Mouse (Mus musculus) limb, embryonic 13.5 days (tissue): Measurements from ENCODE around the gene Safb2. TPM values are rescaled to one million over a fixed set of nuclear protein-coding genes. Genes with fewer than 3 reads are reported as not detected.

ENCODE experiments used
- ATAC-seq: fragments of 200-750 bp; cut with Nextera tagmentation; 2 replicates; pipeline ENCODE4 v1.8.0; 2017; ENCODE audit warnings: low read depth, moderate number of reproducible peaks, moderate TSS enrichment; ENCODE audit not compliant: low FRiP score
- H3K27ac ChIP-seq: fragments of 300-500 bp; sonication (generic); 2 replicates; pipeline ENCODE4 v1.5.1; 2015; ENCODE audit warnings: inconsistent platforms, mild to moderate bottlenecking, moderate library complexity
- H3K27me3 ChIP-seq: fragments of 300-500 bp; sonication (generic); 2 replicates; pipeline ENCODE4 v1.6.1; 2015; ENCODE audit warnings: mild to moderate bottlenecking, inconsistent platforms
- H3K36me3 ChIP-seq: fragments of 300-500 bp; sonication (generic); 2 replicates; pipeline ENCODE4 v1.6.1; 2015; ENCODE audit warnings: inconsistent platforms, mild to moderate bottlenecking, moderate library complexity
- H3K4me1 ChIP-seq: fragments of 300-500 bp; sonication (generic); 2 replicates; pipeline ENCODE4 v1.6.1; 2015; ENCODE audit warnings: inconsistent platforms
- H3K4me2 ChIP-seq: fragments of 300-500 bp; sonication (generic); replicated peaks from 2 replicates; pipeline ENCODE4 v1.6.1; 2015; ENCODE audit warnings: inconsistent platforms, mild to moderate bottlenecking, moderate library complexity
- H3K4me3 ChIP-seq: fragments of 300-500 bp; sonication (generic); 2 replicates; pipeline ENCODE4 v1.5.1; 2015; ENCODE audit warnings: moderate library complexity, mild to moderate bottlenecking, inconsistent platforms
- H3K9ac ChIP-seq: fragments of 300-500 bp; sonication (generic); 2 replicates; pipeline ENCODE4 v1.6.1; 2015; ENCODE audit warnings: mild to moderate bottlenecking, inconsistent platforms
- H3K9me3 ChIP-seq: fragments of 300-500 bp; sonication (generic); 2 replicates; pipeline ENCODE4 v1.6.1; 2016; ENCODE audit warnings: inconsistent platforms
- WGBS: fragments of 180-500 bp; shearing (Covaris S2); methylation state at CpG from one replicate; pipeline ENCODE4 v1.1.7; 2015; 5-methylcytosine and 5-hydroxymethylcytosine counted together
- polyA plus RNA-seq: library from polyadenylated mRNA; unstranded; fragments of >200 nt; fragmentation: Nextera tagmentation; extraction: Ambion mirVana; gene quantifications from 2 replicates; pipeline ENCODE4 v1.2.1, GENCODE M21; 2015

Gene Safb2
- polyA plus RNA-seq, 1 experiment from 2014 or later = 91.4 TPM

DNA sequence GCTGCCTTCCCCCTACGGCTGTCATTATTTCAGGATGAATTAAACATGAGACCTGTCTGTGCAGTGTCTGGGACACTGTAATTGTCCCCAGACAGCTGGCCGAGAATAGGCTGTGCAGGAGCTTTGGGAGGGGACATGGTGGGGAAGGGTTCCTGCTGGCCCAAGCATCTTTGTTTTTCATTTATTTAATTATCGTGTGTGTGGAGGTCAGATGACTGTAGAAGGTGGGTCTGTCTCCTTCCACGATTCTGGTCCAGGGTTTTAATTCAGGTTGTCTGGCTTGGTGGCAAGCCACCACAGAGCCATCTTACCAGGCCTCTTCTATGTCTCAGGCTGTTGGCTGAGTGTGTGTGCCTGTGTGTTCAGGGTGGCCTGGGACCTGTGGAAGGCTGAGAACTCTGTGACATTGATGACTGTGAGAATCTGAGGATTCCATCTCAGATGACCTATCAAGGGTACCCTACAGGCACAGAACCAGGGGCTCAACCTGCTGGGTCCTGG, 35.7 kb downstream of the Safb2 start:
- no peak overlapping the region for H3K27ac ChIP-seq
- H3K4me1 ChIP-seq = no peaks in the 10 kb centered on the region
- H3K9me3 ChIP-seq = no peaks in the 10 kb centered on the region
- H3K27me3 ChIP-seq = no peaks in the 10 kb centered on the region
- 38% methylated on average over 4 of the region's 4 CpGs for WGBS
- H3K4me3 ChIP-seq = no peak overlapping the region
- ATAC-seq = no peak
- H3K36me3 ChIP-seq = no peaks in the 10 kb centered on the region
- H3K4me2 ChIP-seq = no peak overlapping the region
- H3K9ac ChIP-seq = no peak overlapping the region

DNA sequence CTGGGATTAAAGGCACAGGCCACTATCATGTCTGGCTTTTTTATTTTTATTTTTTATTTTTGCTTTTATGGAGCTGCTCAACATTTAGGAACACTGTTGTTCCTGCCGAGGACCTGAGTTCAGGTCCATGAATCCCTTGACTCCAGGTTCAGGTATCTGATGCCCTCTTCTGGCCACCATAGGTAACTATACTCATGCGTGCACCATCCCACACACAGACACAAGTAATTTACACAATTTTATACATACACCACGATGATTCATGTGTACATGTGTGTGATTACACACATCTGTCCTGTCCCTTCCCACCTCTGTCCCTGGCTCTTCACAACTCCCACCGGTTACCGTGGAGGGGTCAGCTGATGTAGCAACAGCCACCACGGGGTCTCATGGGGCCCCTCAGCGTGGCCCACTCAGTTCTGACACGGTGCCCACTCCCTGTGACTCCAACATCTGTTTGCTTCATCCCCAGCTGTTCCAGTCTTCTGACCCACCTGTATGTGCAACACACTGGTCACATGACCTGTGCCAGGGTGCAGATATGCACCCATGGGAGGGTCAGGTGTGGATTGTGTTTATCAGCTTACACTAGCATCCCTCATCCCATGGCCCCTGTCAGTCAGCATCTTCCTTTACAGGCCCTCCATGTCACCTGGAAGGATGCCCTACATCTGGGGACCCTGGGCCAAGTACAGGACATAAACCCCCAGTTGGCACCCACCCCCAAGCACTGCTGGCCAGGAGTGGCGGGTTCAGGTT, 36.4 kb downstream of the Safb2 start:
- no peaks in the 10 kb centered on the region for H3K36me3 ChIP-seq
- no peaks in the 10 kb centered on the region for H3K4me1 ChIP-seq
- H3K27ac ChIP-seq = no peak overlapping the region
- no peak overlapping the region for H3K9ac ChIP-seq
- H3K27me3 ChIP-seq = no peaks in the 10 kb centered on the region
- H3K4me2 ChIP-seq = no peak overlapping the region
- no peak for ATAC-seq
- WGBS = 68% methylated on average over 9 of the region's 9 CpGs
- H3K4me3 ChIP-seq = no peak overlapping the region
- H3K9me3 ChIP-seq = no peaks in the 10 kb centered on the region

- ATAC-seq = no peak
- Histone ChIP-seq H3K4me3 (no peak overlapping the region), H3K36me3 (no peaks in the 10 kb centered on the region), H3K9ac (no peak overlapping the region), H3K9me3 (no peaks in the 10 kb centered on the region), H3K27ac (no peak overlapping the region), H3K27me3 (no peaks in the 10 kb centered on the region), H3K4me2 (no peak overlapping the region), H3K4me1 (no peaks in the 10 kb centered on the region)
- 66% methylated on average over 17 of the region's 17 CpGs for WGBS
Measured at GRCm38 (mm10) chr17:56547116-56547845, 37.1 kb downstream of the Safb2 start.

DNA sequence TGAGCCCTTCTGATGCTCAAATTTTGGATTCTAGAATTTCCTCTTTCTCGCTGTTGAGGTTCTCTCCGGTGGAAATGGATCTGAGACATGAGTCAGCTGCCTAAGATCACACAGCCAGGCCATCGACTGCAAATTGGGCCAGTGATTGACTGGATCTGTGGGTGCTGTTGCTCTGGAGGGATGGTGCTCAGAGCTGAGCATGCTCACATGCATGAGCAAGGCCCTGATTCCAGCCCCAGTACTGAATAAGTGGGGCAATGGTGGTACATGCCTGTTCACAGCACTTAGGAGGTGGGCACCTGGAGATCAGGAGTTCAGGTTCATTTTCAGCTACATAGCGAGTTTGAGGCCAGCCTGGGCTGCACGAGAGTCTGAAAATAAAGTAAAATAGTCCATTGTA, 37.8 kb downstream of the Safb2 start:
- no peak overlapping the region for H3K9ac ChIP-seq
- H3K4me3 ChIP-seq = no peak overlapping the region
- no peak for ATAC-seq
- H3K9me3 ChIP-seq = no peaks in the 10 kb centered on the region
- WGBS = 80% methylated on average over 5 of the region's 5 CpGs
- H3K27me3 ChIP-seq = no peaks in the 10 kb centered on the region
- no peak overlapping the region for H3K4me2 ChIP-seq
- no peak overlapping the region for H3K27ac ChIP-seq
- no peaks in the 10 kb centered on the region for H3K4me1 ChIP-seq
- no peaks in the 10 kb centered on the region for H3K36me3 ChIP-seq

DNA sequence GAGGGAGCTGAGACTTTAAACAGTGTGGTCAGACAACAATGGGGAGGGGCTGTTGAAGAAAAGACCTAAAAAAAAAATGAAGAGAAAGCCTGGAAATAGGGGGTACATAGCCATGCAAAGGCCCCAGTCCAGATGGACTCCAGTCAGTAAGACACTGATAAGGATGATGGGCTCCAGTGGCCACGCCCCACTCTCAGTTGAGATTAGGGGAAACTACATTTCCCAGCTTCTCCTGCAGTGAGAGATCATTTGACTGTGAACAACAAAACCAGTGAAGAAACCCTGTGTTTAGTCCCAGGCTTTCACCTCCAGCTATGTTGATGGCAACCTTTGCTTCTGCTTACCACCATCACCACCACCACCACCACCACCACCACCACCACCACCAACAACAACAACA, 38.4 kb downstream of the Safb2 start:
- Histone ChIP-seq H3K27ac (no peak overlapping the region), H3K36me3 (no peaks in the 10 kb centered on the region), H3K4me3 (no peak overlapping the region), H3K27me3 (no peaks in the 10 kb centered on the region), H3K9me3 (no peaks in the 10 kb centered on the region), H3K4me1 (no peaks in the 10 kb centered on the region), H3K9ac (no peak overlapping the region), H3K4me2 (no peak overlapping the region)
- WGBS = 71% methylated on average over 1 of the region's 1 CpGs
- no peak for ATAC-seq

GRCm38 (mm10) chr17:56544699-56545387, 39.5 kb downstream of the Safb2 start:
- no peaks in the 10 kb centered on the region for H3K9me3 ChIP-seq
- H3K9ac ChIP-seq = no peak overlapping the region
- no peak overlapping the region for H3K4me2 ChIP-seq
- H3K4me1 ChIP-seq = no peaks in the 10 kb centered on the region
- ATAC-seq = no peak
- H3K36me3 ChIP-seq = no peaks in the 10 kb centered on the region
- no peaks in the 10 kb centered on the region for H3K27me3 ChIP-seq
- no peak overlapping the region for H3K27ac ChIP-seq
- H3K4me3 ChIP-seq = no peak overlapping the region
- 79% methylated on average over 7 of the region's 7 CpGs for WGBS

DNA sequence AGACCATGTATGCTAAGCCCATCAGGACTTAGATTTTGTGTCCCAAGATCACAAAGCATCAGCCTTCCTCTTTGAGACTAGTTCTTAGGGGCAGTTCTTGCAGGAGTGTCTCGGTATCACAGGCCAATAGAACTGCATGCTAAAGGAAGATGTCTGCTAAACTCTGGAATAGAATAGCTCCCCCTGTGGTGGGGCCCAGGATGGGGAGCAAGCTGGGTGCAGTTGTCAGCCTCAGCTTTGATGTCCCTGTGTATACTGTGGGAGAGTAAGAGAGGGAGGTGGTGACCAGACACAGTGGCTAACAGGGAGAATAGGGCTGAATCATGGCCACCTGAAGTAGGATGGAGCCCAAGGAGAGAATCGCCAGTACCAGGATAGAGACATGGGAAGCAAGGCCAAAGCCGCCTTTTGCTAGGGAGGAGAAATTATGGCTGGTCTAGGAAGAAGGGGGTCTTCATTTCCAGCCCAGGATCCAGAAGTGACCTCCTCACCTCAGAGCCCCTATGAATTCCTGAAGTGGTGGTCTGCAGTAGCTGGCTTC, 40.6 kb downstream of the Safb2 start:
- ATAC-seq = no peak
- Histone ChIP-seq H3K4me2 (no peak overlapping the region), H3K36me3 (no peaks in the 10 kb centered on the region), H3K27ac (no peak overlapping the region), H3K4me1 (no peaks in the 10 kb centered on the region), H3K9me3 (no peaks in the 10 kb centered on the region), H3K27me3 (no peaks in the 10 kb centered on the region), H3K9ac (no peak overlapping the region), H3K4me3 (no peak overlapping the region)
- 71% methylated on average over 3 of the region's 3 CpGs for WGBS

GRCm38 (mm10) chr17:56542736-56543135, 41.6 kb downstream of the Safb2 start:
- Histone ChIP-seq H3K9ac (peak overlapping the region; percentile 19; the same call in 1 of the 2 replicates), H3K4me2 (no peak overlapping the region), H3K27me3 (no peaks in the 10 kb centered on the region), H3K36me3 (no peaks in the 10 kb centered on the region), H3K4me3 (no peak overlapping the region), H3K4me1 (no peaks in the 10 kb centered on the region), H3K9me3 (no peaks in the 10 kb centered on the region), H3K27ac (no peak overlapping the region)
- WGBS = 43% methylated on average over 8 of the region's 8 CpGs
- no peak for ATAC-seq

DNA sequence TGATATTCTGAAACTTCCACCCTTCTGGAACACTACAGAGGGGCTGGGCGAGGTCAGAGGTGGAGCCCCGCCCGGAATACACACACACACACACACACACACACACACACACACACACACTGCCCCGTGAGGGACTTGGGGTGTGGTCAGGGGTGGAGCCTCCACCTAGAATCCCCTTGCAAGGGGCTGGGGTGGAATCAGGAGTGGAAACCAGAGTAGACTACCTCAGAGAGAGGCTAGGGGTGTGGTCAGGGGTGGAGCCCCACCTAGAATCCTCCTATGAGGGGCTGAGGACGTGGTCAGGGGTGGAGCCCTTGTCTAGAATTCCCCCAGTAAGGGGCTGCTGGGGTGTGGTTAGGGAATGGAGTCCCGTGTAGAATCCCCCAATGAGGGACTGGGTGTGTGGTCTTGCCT, 43.8 kb downstream of the Safb2 start:
- Histone ChIP-seq H3K4me2 (no peak overlapping the region), H3K9ac (no peak overlapping the region), H3K4me1 (no peaks in the 10 kb centered on the region), H3K4me3 (no peak overlapping the region), H3K36me3 (no peaks in the 10 kb centered on the region), H3K27ac (no peak overlapping the region), H3K9me3 (no peaks in the 10 kb centered on the region), H3K27me3 (no peaks in the 10 kb centered on the region)
- peak; percentile 52 for ATAC-seq
- 36% methylated on average over 6 of the region's 6 CpGs for WGBS

DNA sequence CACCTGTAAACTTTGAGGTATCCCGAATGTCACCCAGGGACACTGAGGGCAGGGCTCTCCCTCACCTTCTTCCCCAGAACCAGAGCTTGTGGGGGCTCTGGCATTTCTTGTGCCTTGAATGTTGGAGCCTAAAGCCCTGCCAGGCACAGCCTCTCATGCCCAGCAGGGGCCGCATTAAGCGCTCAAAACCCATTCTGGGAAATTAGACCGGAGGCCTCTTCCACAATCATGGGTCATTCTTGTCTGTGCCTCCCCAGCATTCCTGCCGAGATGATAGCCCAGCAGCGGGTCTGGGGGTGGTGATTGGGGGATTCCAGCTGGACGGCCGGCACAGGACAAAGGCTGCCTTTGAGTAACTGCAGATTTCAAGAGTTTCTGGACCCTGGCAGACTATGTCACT, 46.5 kb downstream of the Safb2 start:
- ATAC-seq = no peak
- Histone ChIP-seq H3K9me3 (no peaks in the 10 kb centered on the region), H3K4me3 (no peak overlapping the region), H3K4me2 (no peak overlapping the region), H3K36me3 (no peaks in the 10 kb centered on the region), H3K27ac (no peak overlapping the region), H3K4me1 (no peaks in the 10 kb centered on the region), H3K9ac (no peak overlapping the region), H3K27me3 (no peaks in the 10 kb centered on the region)
- 50% methylated on average over 8 of the region's 8 CpGs for WGBS

- no peaks in the 10 kb centered on the region for H3K36me3 ChIP-seq
- no peak for ATAC-seq
- no peaks in the 10 kb centered on the region for H3K4me1 ChIP-seq
- H3K9ac ChIP-seq = no peak overlapping the region
- H3K9me3 ChIP-seq = no peaks in the 10 kb centered on the region
- H3K27me3 ChIP-seq = no peaks in the 10 kb centered on the region
- no peak overlapping the region for H3K4me3 ChIP-seq
- no peak overlapping the region for H3K4me2 ChIP-seq
- no peak overlapping the region for H3K27ac ChIP-seq
- 68% methylated on average over 3 of the region's 3 CpGs for WGBS
Measured at GRCm38 (mm10) chr17:56536874-56537273, 47.5 kb downstream of the Safb2 start.

DNA sequence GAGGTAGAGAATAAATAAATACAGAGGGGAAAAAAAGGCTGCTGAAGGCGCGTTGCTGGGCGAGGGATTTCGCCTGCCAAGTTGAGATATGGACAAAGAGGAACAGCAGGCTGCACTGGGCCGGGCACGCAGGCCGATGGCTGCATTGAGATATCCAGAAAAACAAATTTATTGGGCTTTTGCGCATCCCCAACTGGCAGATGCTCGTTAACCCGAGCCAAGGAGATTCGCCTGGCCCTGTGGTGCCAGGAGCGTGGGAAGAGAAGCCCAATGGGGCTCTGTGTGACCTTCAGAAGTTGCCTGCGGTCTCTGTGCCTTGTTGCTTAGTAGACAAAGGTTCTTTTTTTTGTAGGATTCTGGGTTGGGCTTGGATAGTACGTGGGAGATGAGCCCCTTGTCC, 48.2 kb downstream of the Safb2 start:
- no peak overlapping the region for H3K27ac ChIP-seq
- H3K36me3 ChIP-seq = no peaks in the 10 kb centered on the region
- no peak overlapping the region for H3K4me3 ChIP-seq
- H3K4me2 ChIP-seq = no peak overlapping the region
- no peak for ATAC-seq
- no peaks in the 10 kb centered on the region for H3K9me3 ChIP-seq
- H3K27me3 ChIP-seq = no peaks in the 10 kb centered on the region
- no peaks in the 10 kb centered on the region for H3K4me1 ChIP-seq
- no peak overlapping the region for H3K9ac ChIP-seq
- WGBS = 77% methylated on average over 14 of the region's 14 CpGs
